Mouse (Mus musculus) adrenal gland, postnatal 4 days (tissue): ENCODE results near the gene St5. TPM values are rescaled to one million over a fixed set of nuclear protein-coding genes. Genes with fewer than 3 reads are reported as not detected.

Experiments used
- DNase-seq, 2 experiments: peaks; one replicate each; pipeline ENCODE4 v3.0.0; 2021 to 2022; ENCODE audit warnings: low spot score in 2 of 2, mixed read lengths in 2 of 2
- total RNA-seq, 2 experiments: library from RNA; stranded (reverse); gene quantifications; 2 replicates each; pipeline ENCODE4 v1.2.3; 2021

St5 gene
- total RNA-seq, 2 experiments from 2014 or later = 54.1 to 57.6 TPM

GRCm38 (mm10) chr7:109704016-109704377 is 592 bp upstream of the St5 start:
- no peak for DNase-seq

GRCm38 (mm10) chr7:109702721-109703120 is 684 bp downstream of the St5 start:
- no peak for DNase-seq

- no peak for DNase-seq
Measured at GRCm38 (mm10) chr7:109700213-109700612, 3.2 kb downstream of the St5 start.

- no peak for DNase-seq
Measured at GRCm38 (mm10) chr7:109695339-109695726, 8.1 kb downstream of the St5 start.

GRCm38 (mm10) chr7:109694576-109695338 is 8.6 kb downstream of the St5 start:
- DNase-seq = no peak

- DNase-seq = no peak
Measured at GRCm38 (mm10) chr7:109690961-109691360, 12.4 kb downstream of the St5 start.

- DNase-seq = no peak
Measured at GRCm38 (mm10) chr7:109690101-109690500, 13.3 kb downstream of the St5 start.

- no peak for DNase-seq
Measured at GRCm38 (mm10) chr7:109686585-109687128, 16.7 kb downstream of the St5 start.

- DNase-seq = no peak
Measured at GRCm38 (mm10) chr7:109680879-109681278, 22.5 kb downstream of the St5 start.

- DNase-seq = no peak
Measured at GRCm38 (mm10) chr7:109680284-109680683, 23.1 kb downstream of the St5 start.

GRCm38 (mm10) chr7:109674944-109675628 is 28.3 kb downstream of the St5 start:
- DNase-seq = no peak

GRCm38 (mm10) chr7:109671581-109672471 is 31.6 kb downstream of the St5 start:
- DNase-seq = peak; percentile 19 to 41

- no peak for DNase-seq
Measured at GRCm38 (mm10) chr7:109669426-109670170, 33.8 kb downstream of the St5 start.

GRCm38 (mm10) chr7:109666664-109667063 is 36.7 kb downstream of the St5 start:
- DNase-seq = no peak

- DNase-seq = no peak
Measured at GRCm38 (mm10) chr7:109662626-109663025, 40.8 kb downstream of the St5 start.

GRCm38 (mm10) chr7:109659278-109659677 is 44.1 kb downstream of the St5 start:
- DNase-seq = no peak

- DNase-seq = no peak
Measured at GRCm38 (mm10) chr7:109657884-109658283, 45.5 kb downstream of the St5 start.

GRCm38 (mm10) chr7:109654871-109655270 is 48.5 kb downstream of the St5 start:
- DNase-seq = no peak

GRCm38 (mm10) chr7:109648812-109649594 is 54.4 kb downstream of the St5 start:
- no peak for DNase-seq

- no peak for DNase-seq
Measured at GRCm38 (mm10) chr7:109646574-109646973, 56.8 kb downstream of the St5 start.
